Mouse (Mus musculus) limb, embryonic 14.5 days (tissue): ENCODE results near the gene Rps16. TPM values are rescaled to one million over a fixed set of nuclear protein-coding genes. Genes with fewer than 3 reads are reported as not detected.

Experiments used
- ATAC-seq: fragments of 200-750 bp; cut with Nextera tagmentation; 2 replicates; pipeline ENCODE4 v1.8.0; 2017; ENCODE audit warnings: low read depth, moderate number of reproducible peaks, moderate TSS enrichment; ENCODE audit not compliant: low FRiP score
- DNase-seq: peaks from one replicate; pipeline ENCODE4 v3.0.0-alpha.2; 2015; ENCODE audit warnings: low spot score
- H3K27ac ChIP-seq: fragments of 300-500 bp; sonication (generic); replicated peaks from 2 replicates; pipeline ENCODE4 v1.5.1; 2014; ENCODE audit warnings: low read depth, mild to moderate bottlenecking, low read length, moderate library complexity, mixed read lengths
- H3K27me3 ChIP-seq: fragments of 300-500 bp; sonication (generic); 2 replicates; pipeline ENCODE4 v1.6.1; 2014; ENCODE audit warnings: low read length, mixed read lengths; ENCODE audit not compliant: control insufficient read depth, insufficient read depth
- H3K36me3 ChIP-seq: fragments of 300-500 bp; sonication (generic); 2 replicates; pipeline ENCODE4 v1.6.1; 2014; ENCODE audit warnings: mild to moderate bottlenecking, low read length, moderate library complexity, mixed read lengths; ENCODE audit not compliant: control insufficient read depth, insufficient read depth
- H3K4me1 ChIP-seq: fragments of 300-500 bp; sonication (generic); 2 replicates; pipeline ENCODE4 v1.6.1; 2014; ENCODE audit warnings: antibody characterized with exemption, low read length, mixed read lengths; ENCODE audit not compliant: control insufficient read depth, insufficient read depth
- H3K4me2 ChIP-seq: fragments of 300-500 bp; sonication (generic); replicated peaks from 2 replicates; pipeline ENCODE4 v1.6.1; 2014; ENCODE audit warnings: low read depth, mild to moderate bottlenecking, low read length, moderate library complexity; ENCODE audit not compliant: severe bottlenecking
- H3K4me3 ChIP-seq: fragments of 300-500 bp; sonication (generic); replicated peaks from 2 replicates; pipeline ENCODE4 v1.5.1; 2014; ENCODE audit warnings: low read length
- H3K9ac ChIP-seq: fragments of 300-500 bp; sonication (generic); 2 replicates; pipeline ENCODE4 v1.6.1; 2014; ENCODE audit warnings: mild to moderate bottlenecking, low read depth, low read length, moderate library complexity; ENCODE audit not compliant: severe bottlenecking
- H3K9me3 ChIP-seq: fragments of 300-500 bp; sonication (generic); 2 replicates; pipeline ENCODE4 v1.6.1; 2016; ENCODE audit warnings: low read length; ENCODE audit not compliant: control insufficient read depth
- POLR2A ChIP-seq: fragments of 200-500 bp; IDR thresholded peaks from 2 replicates; pipeline ENCODE4 v1.8.0; 2012; ENCODE audit warnings: inconsistent platforms, mild to moderate bottlenecking, moderate library complexity, borderline replicate concordance; ENCODE audit not compliant: insufficient read depth, insufficient read length; ENCODE audit errors: extremely low read depth
- WGBS: fragments of 180-500 bp; shearing (Covaris S2); extraction: QIAGEN DNeasy Blood & Tissue Kit; methylation state at CpG from one replicate; pipeline ENCODE4 v1.1.7; 2014; 5-methylcytosine and 5-hydroxymethylcytosine counted together
- polyA plus RNA-seq, 2 experiments: library from polyadenylated mRNA; depleted of rRNA in 1 of 2; stranded (reverse) in 1 of 2; unstranded in 1 of 2; fragments of >200 nt; fragmentation: Nextera tagmentation in 1 of 2; extraction: Ambion mirVana in 1 of 2; gene quantifications; 2 replicates each; pipeline versions ENCODE4 v1.2.1 to v1.2.3; 2012 to 2014

The Rps16 gene
- polyA plus RNA-seq, 2 experiments: 1,345 to 2,127 TPM

DNA sequence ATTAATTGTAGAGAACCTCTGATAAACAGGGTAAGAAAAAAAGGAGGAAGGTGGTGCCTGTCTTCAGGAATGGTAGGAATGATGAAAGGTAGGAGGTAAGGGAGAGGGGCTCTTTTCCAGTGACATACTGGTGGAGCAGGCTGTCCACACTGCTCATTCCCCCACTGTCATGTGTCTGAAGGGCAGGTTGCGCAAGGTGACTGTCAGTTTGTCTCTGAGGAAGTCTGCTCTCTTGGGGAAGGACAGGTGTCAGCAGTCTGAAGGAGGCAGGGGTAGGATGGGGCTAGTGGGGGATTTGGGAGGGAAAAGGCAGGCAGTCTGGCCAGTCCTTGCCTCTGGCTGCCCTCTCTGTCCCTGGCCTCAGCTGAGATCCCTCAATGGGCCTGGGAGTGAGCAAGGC is 50.6 kb downstream of the Rps16 start:
- Histone ChIP-seq H3K27ac (no peak overlapping the region), H3K9ac (no peak overlapping the region), H3K9me3 (no peaks in the 10 kb centered on the region), H3K36me3 (peaks cover 95% of the 10 kb centered on the region), H3K4me2 (no peak overlapping the region), H3K4me3 (no peak overlapping the region), H3K4me1 (no peaks in the 10 kb centered on the region), H3K27me3 (no peaks in the 10 kb centered on the region)
- DNase-seq (no peak), ATAC-seq (no peak)
- 94% methylated on average over 1 of the region's 1 CpGs for WGBS
- no peak for TF ChIP-seq POLR2A

DNA sequence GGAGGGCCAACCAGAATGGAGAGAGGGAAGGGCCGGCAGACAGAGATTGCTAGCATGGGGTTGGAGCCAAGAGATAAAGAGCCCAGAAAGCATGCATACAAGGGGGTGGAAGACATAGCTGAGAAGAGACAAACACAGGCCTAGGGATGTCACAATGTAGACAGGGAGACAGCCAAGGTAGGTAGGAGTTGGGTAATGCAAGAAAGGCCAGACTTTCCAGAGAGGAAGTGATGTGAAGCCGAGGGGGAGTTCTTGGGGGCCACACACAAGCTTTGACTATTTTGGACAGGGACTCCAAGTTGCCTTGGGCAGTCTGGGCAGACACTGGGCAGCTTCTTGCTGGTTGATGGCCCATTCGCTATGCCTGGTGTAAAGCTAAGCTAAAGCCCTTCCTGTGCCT is 51.5 kb downstream of the Rps16 start:
- no peak overlapping the region for H3K9ac ChIP-seq
- H3K27ac ChIP-seq: no peak overlapping the region
- no peaks in the 10 kb centered on the region for H3K9me3 ChIP-seq
- H3K4me1 ChIP-seq: no peaks in the 10 kb centered on the region
- 75% methylated on average over 3 of the region's 3 CpGs for WGBS
- no peak overlapping the region for H3K4me3 ChIP-seq
- no peaks in the 10 kb centered on the region for H3K27me3 ChIP-seq
- no peak overlapping the region for H3K4me2 ChIP-seq
- TF ChIP-seq POLR2A: no peak
- DNase-seq: no peak
- H3K36me3 ChIP-seq: peaks cover 96% of the 10 kb centered on the region
- no peak for ATAC-seq

Other genes with a start within 250 kb of the Rps16 start
- gene 9530053A07Rik, start 221.2 kb upstream of the Rps16 start, polyA plus RNA-seq (2012; rRNA removed): not detected in 2 replicates
- gene 9530053A07Rik, start 221.2 kb upstream of the Rps16 start, polyA plus RNA-seq (2014; fragmentation: Nextera tagmentation; extraction: Ambion mirVana): not detected in 2 replicates
- 238 and 299 TPM in 2 replicates for gene Fbl, start 180.9 kb upstream of the Rps16 start, polyA plus RNA-seq (2012; rRNA removed)
- 43.7 and 45.9 TPM in 2 replicates for gene Fbl, start 180.9 kb upstream of the Rps16 start, polyA plus RNA-seq (2014; fragmentation: Nextera tagmentation; extraction: Ambion mirVana)
- 26.0 and 37.8 TPM in 2 replicates for gene Dyrk1b, start 171.2 kb upstream of the Rps16 start, polyA plus RNA-seq (2012; rRNA removed)
- 13.8 and 15.7 TPM in 2 replicates for gene Dyrk1b, start 171.2 kb upstream of the Rps16 start, polyA plus RNA-seq (2014; fragmentation: Nextera tagmentation; extraction: Ambion mirVana)
- gene Eid2, start 82.8 kb upstream of the Rps16 start, polyA plus RNA-seq (2012; rRNA removed): 33.0 and 35.0 TPM in 2 replicates
- 12.2 and 17.0 TPM in 2 replicates for gene Eid2, start 82.8 kb upstream of the Rps16 start, polyA plus RNA-seq (2014; fragmentation: Nextera tagmentation; extraction: Ambion mirVana)
- gene Eid2b, start 72.9 kb upstream of the Rps16 start, polyA plus RNA-seq (2012; rRNA removed): 15.4 and 18.3 TPM in 2 replicates
- 14.3 and 14.9 TPM in 2 replicates for gene Eid2b, start 72.9 kb upstream of the Rps16 start, polyA plus RNA-seq (2014; fragmentation: Nextera tagmentation; extraction: Ambion mirVana)
- gene Selenov, start 59.5 kb upstream of the Rps16 start, polyA plus RNA-seq (2012; rRNA removed): 0.55 and 0.74 TPM in 2 replicates
- gene Selenov, start 59.5 kb upstream of the Rps16 start, polyA plus RNA-seq (2014; fragmentation: Nextera tagmentation; extraction: Ambion mirVana): 0.34 TPM in 1 of 2 replicates, not detected in the other
- 0.85 and 0.92 TPM in 2 replicates for gene Dll3, start 48.4 kb upstream of the Rps16 start, polyA plus RNA-seq (2012; rRNA removed)
- gene Dll3, start 48.4 kb upstream of the Rps16 start, polyA plus RNA-seq (2014; fragmentation: Nextera tagmentation; extraction: Ambion mirVana): 0.83 and 0.84 TPM in 2 replicates
- gene Timm50, start 38.6 kb upstream of the Rps16 start, polyA plus RNA-seq (2012; rRNA removed): 98.1 and 119 TPM in 2 replicates
- 138 TPM in 2 replicates for gene Timm50, start 38.6 kb upstream of the Rps16 start, polyA plus RNA-seq (2014; fragmentation: Nextera tagmentation; extraction: Ambion mirVana)
- gene Supt5, start 11.9 kb upstream of the Rps16 start, polyA plus RNA-seq (2012; rRNA removed): 116 and 127 TPM in 2 replicates
- gene Supt5, start 11.9 kb upstream of the Rps16 start, polyA plus RNA-seq (2014; fragmentation: Nextera tagmentation; extraction: Ambion mirVana): 76.2 and 84.4 TPM in 2 replicates
- gene Plekhg2, start 21.9 kb downstream of the Rps16 start, polyA plus RNA-seq (2012; rRNA removed): 67.3 and 87.8 TPM in 2 replicates
- 59.0 and 69.1 TPM in 2 replicates for gene Plekhg2, start 21.9 kb downstream of the Rps16 start, polyA plus RNA-seq (2014; fragmentation: Nextera tagmentation; extraction: Ambion mirVana)
- gene Zfp36, start 29.6 kb downstream of the Rps16 start, polyA plus RNA-seq (2012; rRNA removed): 12.3 and 19.0 TPM in 2 replicates
- gene Zfp36, start 29.6 kb downstream of the Rps16 start, polyA plus RNA-seq (2014; fragmentation: Nextera tagmentation; extraction: Ambion mirVana): 16.0 TPM in 2 replicates
- 47.5 and 61.6 TPM in 2 replicates for gene Med29, start 42.1 kb downstream of the Rps16 start, polyA plus RNA-seq (2012; rRNA removed)
- 46.6 and 49.9 TPM in 2 replicates for gene Med29, start 42.1 kb downstream of the Rps16 start, polyA plus RNA-seq (2014; fragmentation: Nextera tagmentation; extraction: Ambion mirVana)
- 97.8 and 102 TPM in 2 replicates for gene Paf1, start 42.3 kb downstream of the Rps16 start, polyA plus RNA-seq (2012; rRNA removed)
- 54.2 and 63.1 TPM in 2 replicates for gene Paf1, start 42.3 kb downstream of the Rps16 start, polyA plus RNA-seq (2014; fragmentation: Nextera tagmentation; extraction: Ambion mirVana)
- gene Gmfg, start 86.8 kb downstream of the Rps16 start, polyA plus RNA-seq (2012; rRNA removed): 7.0 and 12.7 TPM in 2 replicates
- gene Gmfg, start 86.8 kb downstream of the Rps16 start, polyA plus RNA-seq (2014; fragmentation: Nextera tagmentation; extraction: Ambion mirVana): 15.7 and 19.4 TPM in 2 replicates
- 18.7 and 31.8 TPM in 2 replicates for gene Lrfn1, start 101.3 kb downstream of the Rps16 start, polyA plus RNA-seq (2012; rRNA removed)
- gene Lrfn1, start 101.3 kb downstream of the Rps16 start, polyA plus RNA-seq (2014; fragmentation: Nextera tagmentation; extraction: Ambion mirVana): 5.9 and 7.6 TPM in 2 replicates
- gene Ifnl2, start 159.8 kb downstream of the Rps16 start, polyA plus RNA-seq (2012; rRNA removed): not detected in 2 replicates
- not detected in 2 replicates for gene Ifnl2, start 159.8 kb downstream of the Rps16 start, polyA plus RNA-seq (2014; fragmentation: Nextera tagmentation; extraction: Ambion mirVana)
- gene Ifnl3, start 172.2 kb downstream of the Rps16 start, polyA plus RNA-seq (2012; rRNA removed): not detected in 2 replicates
- gene Ifnl3, start 172.2 kb downstream of the Rps16 start, polyA plus RNA-seq (2014; fragmentation: Nextera tagmentation; extraction: Ambion mirVana): not detected in 2 replicates
- gene Sycn, start 190.2 kb downstream of the Rps16 start, polyA plus RNA-seq (2012; rRNA removed): 0.14 and 0.85 TPM in 2 replicates
- not detected in 2 replicates for gene Sycn, start 190.2 kb downstream of the Rps16 start, polyA plus RNA-seq (2014; fragmentation: Nextera tagmentation; extraction: Ambion mirVana)
- gene Nccrp1, start 196.6 kb downstream of the Rps16 start, polyA plus RNA-seq (2012; rRNA removed): not detected in 2 replicates
- gene Nccrp1, start 196.6 kb downstream of the Rps16 start, polyA plus RNA-seq (2014; fragmentation: Nextera tagmentation; extraction: Ambion mirVana): not detected in 2 replicates
- 82.0 and 129 TPM in 2 replicates for gene Samd4b, start 247.5 kb downstream of the Rps16 start, polyA plus RNA-seq (2012; rRNA removed)
- 33.0 and 35.1 TPM in 2 replicates for gene Samd4b, start 247.5 kb downstream of the Rps16 start, polyA plus RNA-seq (2014; fragmentation: Nextera tagmentation; extraction: Ambion mirVana)
- gene Pak4, start 247.5 kb downstream of the Rps16 start, polyA plus RNA-seq (2012; rRNA removed): 27.6 and 29.6 TPM in 2 replicates
- gene Pak4, start 247.5 kb downstream of the Rps16 start, polyA plus RNA-seq (2014; fragmentation: Nextera tagmentation; extraction: Ambion mirVana): 21.3 and 26.3 TPM in 2 replicates